Mouse (Mus musculus): ENCODE data around the gene Angptl8.

DNA sequence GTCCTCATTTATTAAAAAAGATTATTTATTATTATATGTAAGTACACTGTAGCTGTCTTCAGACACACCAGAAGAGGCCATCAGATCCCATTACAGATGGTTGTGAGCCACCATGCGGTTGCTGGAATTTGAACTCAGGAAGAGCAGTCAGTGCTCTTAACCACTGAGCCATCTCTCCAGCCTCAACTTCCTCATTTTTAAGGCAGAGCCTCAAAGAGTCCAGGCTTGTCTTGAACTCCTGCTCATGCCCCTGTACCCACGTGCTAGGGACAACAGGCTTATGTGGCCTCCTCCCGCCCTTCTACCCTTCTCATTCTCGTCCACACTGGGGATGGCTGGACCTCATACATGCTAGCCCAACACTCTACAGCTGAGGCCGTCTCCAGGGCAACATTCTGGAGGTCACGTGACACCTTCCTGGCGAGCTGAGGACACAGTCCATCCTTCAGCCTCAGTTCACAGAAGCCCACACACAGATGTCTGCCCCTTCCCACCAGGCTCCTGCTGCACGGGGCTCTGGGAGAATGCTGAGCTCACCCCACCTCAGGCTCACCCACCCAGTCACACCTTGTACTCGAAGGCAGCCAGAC lies 18.5 kb upstream of the Angptl8 start:
- TF ChIP-seq POLR2A (IDR thresholded peaks at IDR 0.05; ENCODE audit: extremely low read depth, insufficient read depth, low read length) (no peak), CTCF (IDR thresholded peaks at IDR 0.05; ENCODE audit: low read depth, low read length) (no peak)

All from liver, adult 2 months (tissue).